In genomic region chr4:46087427-46087771, GRCm38 (mm10) we compare ENCODE assay signal across 13 mouse cellular contexts. TPM values are rescaled to one million over a fixed set of nuclear protein-coding genes. Genes with fewer than 3 reads are reported as not detected.
DNase-seq lines count a peak whose midpoint lies in the region; ATAC-seq and TF ChIP-seq lines count a peak whose summit lies in the region.
"Had no signal": no experiment of that assay in that cellular context is flagged by ENCODE, and none has a peak within 500 bp of the region (broad histone marks: within the 10 kb centered on the region; RNA-seq: fewer than 3 reads in every experiment).

No protein-coding gene starts in this region.

- H3K36me3 ChIP-seq in embryonic facial prominence, embryonic 14.5 days (ENCODE audit: control insufficient read depth, insufficient read depth, low read length) = no peaks in the 10 kb centered on the region
- no peaks in the 10 kb centered on the region for H3K36me3 ChIP-seq in embryonic facial prominence, embryonic 10.5 days (replicated peaks)
- no peaks in the 10 kb centered on the region for H3K36me3 ChIP-seq in lung, postnatal 0 days (ENCODE audit: insufficient read depth, low read length)
- peaks cover 43% of the 10 kb centered on the region; the same call in 1 of the 2 replicates for H3K36me3 ChIP-seq in heart, embryonic 15.5 days
- H3K36me3 ChIP-seq in intestine, postnatal 0 days (ENCODE audit: control insufficient read depth, insufficient read depth) = no peaks in the 10 kb centered on the region
- H3K36me3 ChIP-seq: limb, embryonic 12.5 days; stomach, embryonic 15.5 days had no signal

- no peak overlapping the region for H3K9ac ChIP-seq in embryonic facial prominence, embryonic 14.5 days (ENCODE audit: low read depth, low read length)
- no peak overlapping the region for H3K9ac ChIP-seq in lung, postnatal 0 days (replicated peaks; ENCODE audit: low read depth)
- no peak overlapping the region for H3K9ac ChIP-seq in heart, embryonic 15.5 days
- no peak overlapping the region for H3K9ac ChIP-seq in intestine, postnatal 0 days (ENCODE audit: low read depth, low read length)
- H3K9ac ChIP-seq: limb, embryonic 12.5 days; lung, embryonic 14.5 days; stomach, embryonic 15.5 days had no signal

- H3K9me3 ChIP-seq in embryonic facial prominence, embryonic 14.5 days (ENCODE audit: control insufficient read depth, low read length) = no peaks in the 10 kb centered on the region
- no peaks in the 10 kb centered on the region for H3K9me3 ChIP-seq in embryonic facial prominence, embryonic 10.5 days
- no peaks in the 10 kb centered on the region for H3K9me3 ChIP-seq in lung, postnatal 0 days (ENCODE audit: low read length)
- no peaks in the 10 kb centered on the region for H3K9me3 ChIP-seq in heart, embryonic 15.5 days (replicated peaks)
- H3K9me3 ChIP-seq in intestine, postnatal 0 days (ENCODE audit: control insufficient read depth) = no peaks in the 10 kb centered on the region
- H3K9me3 ChIP-seq: limb, embryonic 12.5 days; stomach, embryonic 15.5 days had no signal

- TF ChIP-seq EP300 in lung, postnatal 0 days (IDR thresholded peaks at IDR 0.05) = no peak

- 73% methylated on average over 7 of the region's 7 CpGs for WGBS in embryonic facial prominence, embryonic 14.5 days
- 80% methylated on average over 7 of the region's 7 CpGs for WGBS in embryonic facial prominence, embryonic 10.5 days
- WGBS in lung, postnatal 0 days = 59% methylated on average over 7 of the region's 7 CpGs
- 49% methylated on average over 7 of the region's 7 CpGs for WGBS in heart, embryonic 15.5 days
- 74% methylated on average over 7 of the region's 7 CpGs for WGBS in intestine, postnatal 0 days

- no peak overlapping the region for H3K4me2 ChIP-seq in embryonic facial prominence, embryonic 14.5 days (ENCODE audit: low read depth, low read length)
- no peak overlapping the region for H3K4me2 ChIP-seq in lung, postnatal 0 days (replicated peaks; ENCODE audit: low read depth, low read length)
- no peak overlapping the region for H3K4me2 ChIP-seq in heart, embryonic 15.5 days
- no peak overlapping the region for H3K4me2 ChIP-seq in intestine, postnatal 0 days (replicated peaks; ENCODE audit: low read depth)
- H3K4me2 ChIP-seq: limb, embryonic 12.5 days; lung, embryonic 14.5 days; stomach, embryonic 15.5 days had no signal

- no peak overlapping the region for H3K4me3 ChIP-seq in embryonic facial prominence, embryonic 14.5 days (ENCODE audit: low read depth, low read length)
- no peak overlapping the region for H3K4me3 ChIP-seq in embryonic facial prominence, embryonic 10.5 days
- no peak overlapping the region for H3K4me3 ChIP-seq in lung, postnatal 0 days (ENCODE audit: low read depth, low read length)
- H3K4me3 ChIP-seq in heart, embryonic 15.5 days = no peak overlapping the region
- no peak overlapping the region for H3K4me3 ChIP-seq in intestine, postnatal 0 days (ENCODE audit: low read depth, low read length)
- H3K4me3 ChIP-seq: limb, embryonic 12.5 days; stomach, embryonic 15.5 days had no signal

- ATAC-seq in embryonic facial prominence, embryonic 14.5 days (ENCODE audit: low read depth) = no peak
- ATAC-seq in lung, postnatal 0 days = no peak
- ATAC-seq in heart, embryonic 15.5 days (replicated peaks; ENCODE audit: insufficient number of reproducible peaks, insufficient read depth, low FRiP score, low read depth) = no peak
- ATAC-seq in intestine, postnatal 0 days = no peak
- ATAC-seq: midbrain, embryonic 16.5 days had no signal

- H3K27ac ChIP-seq in embryonic facial prominence, embryonic 14.5 days (replicated peaks; ENCODE audit: low read depth, low read length) = 0 out of 2 replicates have a peak overlapping the region, but pooled peaks have one; percentile 44
- no peak overlapping the region for H3K27ac ChIP-seq in embryonic facial prominence, embryonic 10.5 days (replicated peaks)
- H3K27ac ChIP-seq in lung, postnatal 0 days (ENCODE audit: low read length) = 0 out of 2 replicates have a peak overlapping the region, but pooled peaks have one; percentile 32
- peak overlapping the region; percentile 78 for H3K27ac ChIP-seq in heart, embryonic 15.5 days
- no peak overlapping the region for H3K27ac ChIP-seq in intestine, postnatal 0 days (ENCODE audit: low read depth, low read length)
- H3K27ac ChIP-seq: kidney, postnatal 0 days; limb, embryonic 12.5 days; stomach, embryonic 15.5 days had no signal

- H3K27me3 ChIP-seq in embryonic facial prominence, embryonic 14.5 days (replicated peaks; ENCODE audit: control insufficient read depth, insufficient read depth, low read length) = no peaks in the 10 kb centered on the region
- no peaks in the 10 kb centered on the region for H3K27me3 ChIP-seq in embryonic facial prominence, embryonic 10.5 days (replicated peaks; ENCODE audit: low read depth, poor library complexity, severe bottlenecking)
- no peaks in the 10 kb centered on the region for H3K27me3 ChIP-seq in lung, postnatal 0 days (replicated peaks; ENCODE audit: insufficient read depth, low read length)
- H3K27me3 ChIP-seq in heart, embryonic 15.5 days = no peaks in the 10 kb centered on the region
- H3K27me3 ChIP-seq in intestine, postnatal 0 days (replicated peaks; ENCODE audit: control insufficient read depth, insufficient read depth, low read length) = no peaks in the 10 kb centered on the region
- H3K27me3 ChIP-seq: limb, embryonic 12.5 days; stomach, embryonic 15.5 days had no signal

- H3K4me1 ChIP-seq in embryonic facial prominence, embryonic 14.5 days (ENCODE audit: control insufficient read depth, insufficient read depth, low read length) = peaks cover 4% of the 10 kb centered on the region; the same call in 1 of the 2 replicates
- H3K4me1 ChIP-seq in embryonic facial prominence, embryonic 10.5 days = peaks cover 12% of the 10 kb centered on the region
- no peaks in the 10 kb centered on the region; the same call in 1 of the 2 replicates for H3K4me1 ChIP-seq in lung, postnatal 0 days (ENCODE audit: insufficient read depth, low read depth, low read length)
- H3K4me1 ChIP-seq in heart, embryonic 15.5 days (replicated peaks) = peaks cover 37% of the 10 kb centered on the region
- no peaks in the 10 kb centered on the region for H3K4me1 ChIP-seq in intestine, postnatal 0 days (replicated peaks; ENCODE audit: control insufficient read depth, insufficient read depth, low read length)
- H3K4me1 ChIP-seq: stomach, embryonic 15.5 days had no signal

- no peak for DNase-seq in embryonic facial prominence, embryonic 14.5 days (ENCODE audit: low spot score)
- DNase-seq in embryonic facial prominence, embryonic 10.5 days (ENCODE audit: low spot score) = no peak
- no peak for DNase-seq in lung, postnatal 0 days (ENCODE audit: low spot score)
- no peak for DNase-seq in lung, postnatal 36 days
- peak; percentile 54 for DNase-seq in right cerebral cortex, postnatal 14 days
- no peak for DNase-seq in thymus, postnatal 10 days (ENCODE audit: low spot score in 2 of 2)
- DNase-seq: lung, embryonic 14.5 days had no signal

- no peak for TF ChIP-seq CTCF in lung, postnatal 0 days (IDR thresholded peaks at IDR 0.05)
- TF ChIP-seq CTCF in intestine, postnatal 0 days (IDR thresholded peaks at IDR 0.05; ENCODE audit: low read depth) = no peak

RNA-seq across cellular contexts. Expression of gene Tmod1, which starts 48.7 kb away (rescaled TPM):
- polyA plus RNA-seq in embryonic facial prominence, embryonic 14.5 days (2014; fragmentation: Nextera tagmentation; extraction: Ambion mirVana) = 26.3 and 38.8 TPM in 2 replicates
- polyA plus RNA-seq in embryonic facial prominence, embryonic 10.5 days (2016; fragmentation: Nextera tagmentation; extraction: Ambion mirVana) = 2.8 and 3.0 TPM in 2 replicates
- 14.3 and 15.0 TPM in 2 replicates for polyA plus RNA-seq in lung, postnatal 0 days (2015; fragmentation: Nextera tagmentation; extraction: Ambion mirVana)
- 170 and 195 TPM in 2 replicates for polyA plus RNA-seq in heart, embryonic 15.5 days (2015; fragmentation: Nextera tagmentation; extraction: Ambion mirVana)
- polyA plus RNA-seq in intestine, postnatal 0 days (2015; fragmentation: Nextera tagmentation; extraction: Ambion mirVana) = 4.7 and 5.2 TPM in 2 replicates

RNA-seq across cellular contexts. Expression of gene Ncbp1, which starts 51.0 kb away (rescaled TPM):
- polyA plus RNA-seq in embryonic facial prominence, embryonic 14.5 days (2014; fragmentation: Nextera tagmentation; extraction: Ambion mirVana) = 70.1 and 80.1 TPM in 2 replicates
- 121 and 127 TPM in 2 replicates for polyA plus RNA-seq in embryonic facial prominence, embryonic 10.5 days (2016; fragmentation: Nextera tagmentation; extraction: Ambion mirVana)
- polyA plus RNA-seq in lung, postnatal 0 days (2015; fragmentation: Nextera tagmentation; extraction: Ambion mirVana) = 21.9 and 23.8 TPM in 2 replicates
- 37.4 and 45.4 TPM in 2 replicates for polyA plus RNA-seq in heart, embryonic 15.5 days (2015; fragmentation: Nextera tagmentation; extraction: Ambion mirVana)
- polyA plus RNA-seq in intestine, postnatal 0 days (2015; fragmentation: Nextera tagmentation; extraction: Ambion mirVana) = 21.1 and 21.7 TPM in 2 replicates

RNA-seq across cellular contexts. Expression of gene Tstd2, which starts 51.1 kb away (rescaled TPM):
- polyA plus RNA-seq in embryonic facial prominence, embryonic 14.5 days (2014; fragmentation: Nextera tagmentation; extraction: Ambion mirVana) = 15.0 and 15.4 TPM in 2 replicates
- polyA plus RNA-seq in embryonic facial prominence, embryonic 10.5 days (2016; fragmentation: Nextera tagmentation; extraction: Ambion mirVana) = 74.1 and 77.3 TPM in 2 replicates
- polyA plus RNA-seq in lung, postnatal 0 days (2015; fragmentation: Nextera tagmentation; extraction: Ambion mirVana) = 16.8 and 19.3 TPM in 2 replicates
- 24.2 and 29.4 TPM in 2 replicates for polyA plus RNA-seq in heart, embryonic 15.5 days (2015; fragmentation: Nextera tagmentation; extraction: Ambion mirVana)
- polyA plus RNA-seq in intestine, postnatal 0 days (2015; fragmentation: Nextera tagmentation; extraction: Ambion mirVana) = 10.4 and 13.9 TPM in 2 replicates

Comparison
In these comparisons a context has a peak if more than half of its experiments do, and no peak if none do; other contexts are left out.
1. H3K27ac ChIP-seq: peak in embryonic facial prominence, embryonic 14.5 days (single experiment), lung, postnatal 0 days (single experiment) and heart, embryonic 15.5 days (single experiment); none in embryonic facial prominence, embryonic 10.5 days (single experiment) and intestine, postnatal 0 days (single experiment).